ENCODE assay signal across 18 mouse cellular contexts in genomic region chr17:5799396-5800021, GRCm38 (mm10). TPM values are rescaled to one million over a fixed set of nuclear protein-coding genes. Genes with fewer than 3 reads are reported as not detected.
A peak's percentile ranks its signal among the peaks of the same experiment; 100 is the strongest.
DNase-seq lines count a peak whose midpoint lies in the region; ATAC-seq and TF ChIP-seq lines count a peak whose summit lies in the region.
"Had no signal": no experiment of that assay in that cellular context is flagged by ENCODE, and none has a peak within 500 bp of the region (broad histone marks: within the 10 kb centered on the region; RNA-seq: fewer than 3 reads in every experiment).

No protein-coding gene starts in this region.

- no peaks in the 10 kb centered on the region for H3K36me3 ChIP-seq in intestine, embryonic 16.5 days (ENCODE audit: control insufficient read depth, insufficient read depth, low read length)
- H3K36me3 ChIP-seq in intestine, embryonic 15.5 days, result no peaks in the 10 kb centered on the region
- H3K36me3 ChIP-seq in liver, embryonic 14.5 days (replicated peaks; ENCODE audit: control insufficient read depth, insufficient read depth, low read depth), result no peaks in the 10 kb centered on the region
- no peaks in the 10 kb centered on the region for H3K36me3 ChIP-seq in forebrain, embryonic 16.5 days (ENCODE audit: control insufficient read depth, insufficient read depth)
- H3K36me3 ChIP-seq: embryonic facial prominence, embryonic 12.5 days; forebrain, embryonic 10.5 days; heart, embryonic 15.5 days; limb, embryonic 12.5 days; lung, embryonic 15.5 days had no signal

- peaks cover 32% of the 10 kb centered on the region for H3K4me1 ChIP-seq in intestine, embryonic 16.5 days (ENCODE audit: control insufficient read depth, insufficient read depth, low read length)
- H3K4me1 ChIP-seq in intestine, embryonic 15.5 days (replicated peaks), result peaks cover 18% of the 10 kb centered on the region; the same call in 1 of the 2 replicates
- H3K4me1 ChIP-seq in bone marrow macrophage, adult 2 months (ENCODE audit: control insufficient read depth, insufficient read depth, low read length), result peaks cover 74% of the 10 kb centered on the region
- peaks cover 9 to 41% of the 10 kb centered on the region in 2 experiments for H3K4me1 ChIP-seq in liver, embryonic 14.5 days (replicated peaks; ENCODE audit: control insufficient read depth in 2 of 2, insufficient read depth in 2 of 2, low read length in 1 of 2)
- H3K4me1 ChIP-seq in forebrain, embryonic 16.5 days (replicated peaks; ENCODE audit: control insufficient read depth, insufficient read depth, low read length), result peaks cover 3% of the 10 kb centered on the region

- WGBS in intestine, embryonic 16.5 days, result 81% methylated on average over 17 of the region's 17 CpGs
- WGBS in intestine, embryonic 15.5 days, result 82% methylated on average over 17 of the region's 17 CpGs
- 64% methylated on average over 17 of the region's 17 CpGs for WGBS in liver, embryonic 14.5 days (ENCODE audit: insufficient replicate concordance)
- 85% methylated on average over 17 of the region's 17 CpGs for WGBS in forebrain, embryonic 16.5 days

- no peak for TF ChIP-seq EP300 in liver, embryonic 14.5 days (IDR thresholded peaks at IDR 0.05; ENCODE audit: low read depth)

- DNase-seq in A20 (ENCODE audit: low read depth, low spot score), result peak; percentile 24
- no peak for DNase-seq in liver, embryonic 14.5 days (ENCODE audit: low read depth in 3 of 3, low spot score in 3 of 3)
- DNase-seq in layer of hippocampus, adult 8-10 months (ENCODE audit: low spot score in 2 of 2), result no peak
- no peak for DNase-seq in spleen, postnatal 36 days (ENCODE audit: low spot score in 2 of 2)
- DNase-seq: cerebellum, adult 11 months; kidney, adult 18-20 months had no signal

- no peak for ATAC-seq in intestine, embryonic 16.5 days
- no peak for ATAC-seq in intestine, embryonic 15.5 days
- no peak for ATAC-seq in liver, embryonic 14.5 days (ENCODE audit: insufficient read depth)
- no peak for ATAC-seq in forebrain, embryonic 16.5 days
- ATAC-seq: CD4-positive, CD25-positive, alpha-beta regulatory T cell, adult 4 months had no signal

- no peaks in the 10 kb centered on the region for H3K9me3 ChIP-seq in intestine, embryonic 16.5 days (ENCODE audit: control insufficient read depth, low read length)
- H3K9me3 ChIP-seq in intestine, embryonic 15.5 days, result no peaks in the 10 kb centered on the region
- H3K9me3 ChIP-seq in liver, embryonic 14.5 days (ENCODE audit: control insufficient read depth, low read length), result no peaks in the 10 kb centered on the region
- H3K9me3 ChIP-seq in forebrain, embryonic 16.5 days (ENCODE audit: control insufficient read depth, low read length), result no peaks in the 10 kb centered on the region
- H3K9me3 ChIP-seq: embryonic facial prominence, embryonic 12.5 days; forebrain, embryonic 10.5 days; heart, embryonic 15.5 days; limb, embryonic 12.5 days; lung, embryonic 15.5 days; megakaryocyte, embryonic 14.5 days had no signal

- no peaks in the 10 kb centered on the region for H3K27me3 ChIP-seq in intestine, embryonic 16.5 days (replicated peaks; ENCODE audit: control insufficient read depth, insufficient read depth, low read length)
- H3K27me3 ChIP-seq in intestine, embryonic 15.5 days (replicated peaks), result no peaks in the 10 kb centered on the region
- no peaks in the 10 kb centered on the region for H3K27me3 ChIP-seq in liver, embryonic 14.5 days (ENCODE audit: control insufficient read depth, insufficient read depth, low read length)
- H3K27me3 ChIP-seq in forebrain, embryonic 16.5 days (replicated peaks; ENCODE audit: control insufficient read depth, insufficient read depth, low read length), result no peaks in the 10 kb centered on the region
- H3K27me3 ChIP-seq: embryonic facial prominence, embryonic 12.5 days; heart, embryonic 15.5 days; limb, embryonic 12.5 days; lung, embryonic 15.5 days; megakaryocyte, embryonic 14.5 days; Patski had no signal

- H3K4me2 ChIP-seq in intestine, embryonic 16.5 days (ENCODE audit: low read depth, low read length), result no peak overlapping the region
- H3K4me2 ChIP-seq in intestine, embryonic 15.5 days (replicated peaks), result no peak overlapping the region
- peak overlapping the region; percentile 63 for H3K4me2 ChIP-seq in liver, embryonic 14.5 days (ENCODE audit: low read depth)
- H3K4me2 ChIP-seq in forebrain, embryonic 16.5 days (ENCODE audit: low read length), result no peak overlapping the region
- H3K4me2 ChIP-seq: embryonic facial prominence, embryonic 12.5 days; heart, embryonic 15.5 days; limb, embryonic 12.5 days; lung, embryonic 15.5 days had no signal

- 0 out of 2 replicates have a peak overlapping the region, but pooled peaks have one; percentile 15 for H3K9ac ChIP-seq in intestine, embryonic 16.5 days (ENCODE audit: low read depth, low read length)
- H3K9ac ChIP-seq in intestine, embryonic 15.5 days, result no peak overlapping the region
- no peak overlapping the region; the same call in 1 of the 2 replicates for H3K9ac ChIP-seq in liver, embryonic 14.5 days (replicated peaks)
- H3K9ac ChIP-seq in forebrain, embryonic 16.5 days (replicated peaks; ENCODE audit: low read depth, low read length), result no peak overlapping the region
- H3K9ac ChIP-seq: embryonic facial prominence, embryonic 12.5 days; heart, embryonic 15.5 days; limb, embryonic 12.5 days; lung, embryonic 15.5 days had no signal

- TF ChIP-seq POLR2A in bone marrow macrophage, adult 2 months (IDR thresholded peaks at IDR 0.05; ENCODE audit: borderline replicate concordance, low read depth, low read length), result no peak

- 0 out of 2 replicates have a peak overlapping the region, but pooled peaks have one; percentile 18 for H3K27ac ChIP-seq in intestine, embryonic 16.5 days (ENCODE audit: low read length)
- no peak overlapping the region for H3K27ac ChIP-seq in intestine, embryonic 15.5 days
- H3K27ac ChIP-seq in bone marrow macrophage, adult 2 months (ENCODE audit: insufficient read depth, low read depth, low read length), result peak overlapping the region; percentile 91
- no peak overlapping the region for H3K27ac ChIP-seq in liver, embryonic 14.5 days
- no peak overlapping the region for H3K27ac ChIP-seq in forebrain, embryonic 16.5 days (ENCODE audit: low read length)
- H3K27ac ChIP-seq: embryonic facial prominence, embryonic 12.5 days; forebrain, embryonic 10.5 days; heart, embryonic 15.5 days; limb, embryonic 12.5 days; lung, embryonic 15.5 days had no signal

- TF ChIP-seq CTCF in bone marrow macrophage, adult 2 months (IDR thresholded peaks at IDR 0.05; ENCODE audit: low read depth, low read length), result no peak
- no peak for TF ChIP-seq CTCF in liver, embryonic 14.5 days (IDR thresholded peaks at IDR 0.05; ENCODE audit: low read depth)

- no peak overlapping the region for H3K4me3 ChIP-seq in intestine, embryonic 16.5 days (ENCODE audit: low read length)
- no peak overlapping the region for H3K4me3 ChIP-seq in intestine, embryonic 15.5 days (replicated peaks)
- peak overlapping the region; percentile 21 for H3K4me3 ChIP-seq in bone marrow macrophage, adult 2 months (ENCODE audit: insufficient read depth, low read length)
- peak overlapping the region in 1 of 2 experiments; percentile 39; a peak in 1 of 4 replicates for H3K4me3 ChIP-seq in liver, embryonic 14.5 days (ENCODE audit: insufficient read depth in 1 of 2, low read depth in 2 of 2, low read length in 2 of 2)
- H3K4me3 ChIP-seq in forebrain, embryonic 16.5 days (replicated peaks; ENCODE audit: low read length), result no peak overlapping the region
- H3K4me3 ChIP-seq: embryonic facial prominence, embryonic 12.5 days; forebrain, embryonic 10.5 days; heart, embryonic 15.5 days; limb, embryonic 12.5 days; lung, embryonic 15.5 days had no signal

RNA-seq across cellular contexts. Expression of gene Snx9, which starts 41.6 kb away (rescaled TPM):
- polyA plus RNA-seq in intestine, embryonic 16.5 days (2015; fragmentation: Nextera tagmentation; extraction: Ambion mirVana), result 52.6 and 61.6 TPM in 2 replicates
- 49.8 and 55.9 TPM in 2 replicates for polyA plus RNA-seq in intestine, embryonic 15.5 days (2015; fragmentation: Nextera tagmentation; extraction: Ambion mirVana)
- 77.6 and 78.7 TPM in 2 replicates for polyA plus RNA-seq in bone marrow macrophage, adult 2 months (2012; ENCODE audit: insufficient read depth, insufficient read length, missing spikeins)
- 6.9 and 9.4 TPM in 2 replicates for polyA plus RNA-seq in liver, embryonic 14.5 days (2012; rRNA removed)
- 11.6 and 13.5 TPM in 2 replicates for polyA plus RNA-seq in liver, embryonic 14.5 days (2014; fragmentation: Nextera tagmentation; extraction: Ambion mirVana)
- 10 to 100 TPM; 15.0 to 16.8 (median 15.5) TPM for total RNA-seq in layer of hippocampus, adult 8-10 months (2022)
- polyA plus RNA-seq in forebrain, embryonic 16.5 days (2015; fragmentation: Nextera tagmentation; extraction: Ambion mirVana), result 4.5 and 6.1 TPM in 2 replicates

Comparison
In these comparisons a context has a peak if more than half of its experiments do, and no peak if none do; other contexts are left out.
1. H3K27ac ChIP-seq: peak in intestine, embryonic 16.5 days (single experiment) and bone marrow macrophage, adult 2 months (single experiment); none in intestine, embryonic 15.5 days (single experiment), liver, embryonic 14.5 days (single experiment) and forebrain, embryonic 16.5 days (single experiment).